Mouse (Mus musculus) neutrophil, adult 5-6 weeks (primary cell): ENCODE results near the gene Gad2. TPM values are rescaled to one million over a fixed set of nuclear protein-coding genes. Genes with fewer than 3 reads are reported as not detected.

Experiments
- ATAC-seq: fragments of 151-379, 151-347 bp; 2 replicates; pipeline ENCODE4 v1.8.0; 2017; ENCODE audit warnings: mild to moderate bottlenecking, moderate TSS enrichment; ENCODE audit not compliant: insufficient number of reproducible peaks, poor library complexity, low FRiP score, severe bottlenecking; ENCODE audit errors: extremely low read depth
- total RNA-seq: library from RNA; stranded (forward); fragments of 200-1000 nt; gene quantifications from 2 replicates; pipeline ENCODE4 v1.2.3, GENCODE M21; 2017

Gene Gad2
- total RNA-seq, 1 experiment from 2014 or later = not detected

DNA sequence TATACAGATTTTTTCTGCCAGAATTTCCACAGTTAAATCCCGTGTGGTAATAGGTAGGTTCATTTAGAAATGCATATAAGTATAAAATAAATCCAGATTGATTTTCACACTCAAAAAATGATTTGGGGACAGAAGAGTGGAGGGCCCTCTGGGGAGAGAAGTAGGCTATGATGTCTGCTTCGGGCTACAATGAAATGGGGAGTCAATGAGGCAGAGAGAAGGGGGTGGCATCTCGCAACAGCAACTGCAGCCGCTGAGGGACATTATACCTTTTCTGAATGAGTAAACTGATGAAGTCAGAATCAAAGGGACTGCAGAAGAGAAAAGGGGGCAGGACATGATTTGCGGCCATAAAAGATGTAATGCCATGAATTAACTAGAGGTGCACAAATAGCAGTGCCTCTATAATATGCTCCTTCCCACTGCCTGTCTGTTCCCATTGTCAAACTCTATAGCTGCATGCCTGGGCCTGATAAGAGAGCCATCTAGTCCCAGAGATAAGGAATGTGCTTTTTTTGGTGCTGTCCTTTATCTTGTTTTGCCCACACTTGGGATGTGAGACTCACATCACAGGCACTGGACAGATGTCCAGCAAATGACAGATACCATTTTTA is 5.9 kb downstream of the Gad2 start:
- no peak for ATAC-seq

DNA sequence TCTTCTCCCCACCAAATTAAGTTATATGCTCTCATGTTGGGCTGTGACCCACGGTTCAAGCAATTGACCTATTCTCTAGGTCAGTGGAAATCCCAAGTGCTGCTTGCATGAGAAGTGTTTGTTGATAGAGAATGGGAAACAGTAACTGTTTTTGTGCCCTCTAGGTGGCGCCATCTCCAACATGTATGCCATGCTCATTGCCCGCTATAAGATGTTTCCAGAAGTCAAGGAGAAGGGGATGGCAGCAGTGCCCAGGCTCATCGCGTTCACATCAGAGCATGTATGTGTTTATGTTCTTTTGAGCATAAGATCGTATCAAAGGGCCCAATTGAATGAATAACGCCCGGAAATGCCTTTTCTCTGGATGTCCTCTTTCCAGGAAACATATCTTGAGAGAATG is 12.8 kb downstream of the Gad2 start:
- ATAC-seq = 0 out of 2 replicates have a peak, but pooled peaks have one; percentile 23

DNA sequence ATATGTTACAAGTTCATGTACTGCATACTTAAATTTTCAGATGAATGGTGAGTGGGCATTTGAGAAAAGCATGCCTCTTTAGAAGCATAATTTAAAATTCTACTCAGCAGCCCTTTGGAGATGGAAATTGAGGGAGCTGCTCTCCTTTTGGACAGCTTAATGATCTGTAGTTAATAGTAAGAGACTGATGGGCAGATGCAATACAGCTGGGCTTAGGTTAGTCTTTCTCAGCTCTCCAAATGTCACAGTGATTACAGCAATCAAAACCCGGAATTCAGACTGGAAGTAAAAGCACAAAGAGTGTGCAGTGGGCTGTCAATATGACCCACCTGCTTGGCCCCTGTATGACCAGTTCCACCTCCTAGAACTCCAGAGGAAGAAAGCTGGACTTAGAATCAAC is 24.1 kb downstream of the Gad2 start:
- ATAC-seq = no peak

DNA sequence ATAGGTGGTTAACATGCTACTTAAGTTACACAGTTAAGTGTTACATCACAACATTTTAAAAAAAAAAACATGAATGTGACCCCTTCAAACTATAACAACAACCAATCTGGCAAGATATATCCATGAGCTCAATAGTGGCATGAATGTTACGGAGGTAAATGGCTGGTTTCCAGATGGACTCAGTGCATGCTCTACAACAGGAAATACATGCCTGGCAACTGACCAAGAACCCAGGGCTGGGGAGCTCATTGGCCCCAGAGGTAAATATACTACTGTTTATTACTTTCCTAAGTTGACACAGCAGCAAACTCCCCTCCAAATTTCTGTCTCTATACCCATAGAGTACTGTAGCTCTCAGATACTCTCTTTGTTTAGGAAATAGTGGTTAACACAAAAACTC is 26.4 kb downstream of the Gad2 start:
- no peak for ATAC-seq

DNA sequence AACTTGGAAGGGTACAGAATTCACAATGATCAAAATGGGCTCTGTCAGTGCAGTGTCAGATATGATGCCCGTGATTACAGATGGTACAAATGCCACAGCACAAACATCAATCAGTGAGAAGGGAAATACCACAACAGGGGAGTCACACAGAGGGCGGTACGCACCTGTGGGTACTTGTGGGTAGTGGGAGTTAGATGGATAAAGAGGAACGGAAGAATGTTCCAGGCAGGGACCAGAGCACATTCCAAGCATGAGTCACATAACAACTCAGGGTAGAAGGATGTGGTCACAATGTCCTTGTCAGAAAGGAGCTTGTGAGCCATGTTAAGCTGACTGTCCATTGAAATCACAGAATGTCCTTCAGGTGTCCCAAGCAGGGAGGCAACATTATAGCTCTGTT is 29.8 kb downstream of the Gad2 start:
- no peak for ATAC-seq

DNA sequence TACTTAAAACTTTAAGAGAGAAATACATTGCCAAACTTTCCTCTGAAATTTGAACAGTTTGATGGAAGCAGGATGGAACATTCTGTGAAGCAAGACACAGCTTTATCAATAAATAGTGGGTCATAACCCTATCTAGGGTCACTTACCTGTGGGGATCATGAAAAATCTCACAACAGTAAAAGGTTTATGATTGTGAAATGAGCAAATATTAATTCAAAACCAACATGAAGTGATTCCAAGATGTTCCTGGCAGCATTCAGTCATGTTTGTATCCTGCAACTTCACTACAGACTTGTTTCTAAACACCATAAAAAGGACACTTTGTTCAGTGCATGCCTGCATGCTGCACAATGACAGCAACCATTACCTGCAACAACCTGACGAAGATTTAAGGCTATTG is 41.7 kb downstream of the Gad2 start:
- ATAC-seq = no peak

DNA sequence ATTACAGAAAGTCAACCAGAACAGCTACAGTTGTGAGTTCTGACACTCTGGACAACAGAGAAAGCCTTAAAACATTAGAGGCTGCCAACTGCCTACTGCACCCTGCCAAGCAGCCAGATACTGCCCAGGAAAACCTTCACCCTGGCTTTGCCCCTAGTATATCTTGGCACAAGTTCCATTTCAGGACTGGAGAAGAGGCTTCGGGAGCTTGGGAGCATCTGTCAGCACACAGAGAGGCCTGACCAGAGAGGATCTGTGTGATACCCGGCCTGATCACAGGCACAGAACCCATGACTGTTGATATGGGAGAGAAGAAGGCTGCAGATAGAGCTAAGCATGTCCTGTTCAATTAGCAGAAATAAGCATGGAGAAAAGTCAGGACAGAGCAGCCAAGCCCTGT is 48.4 kb downstream of the Gad2 start:
- ATAC-seq = no peak

DNA sequence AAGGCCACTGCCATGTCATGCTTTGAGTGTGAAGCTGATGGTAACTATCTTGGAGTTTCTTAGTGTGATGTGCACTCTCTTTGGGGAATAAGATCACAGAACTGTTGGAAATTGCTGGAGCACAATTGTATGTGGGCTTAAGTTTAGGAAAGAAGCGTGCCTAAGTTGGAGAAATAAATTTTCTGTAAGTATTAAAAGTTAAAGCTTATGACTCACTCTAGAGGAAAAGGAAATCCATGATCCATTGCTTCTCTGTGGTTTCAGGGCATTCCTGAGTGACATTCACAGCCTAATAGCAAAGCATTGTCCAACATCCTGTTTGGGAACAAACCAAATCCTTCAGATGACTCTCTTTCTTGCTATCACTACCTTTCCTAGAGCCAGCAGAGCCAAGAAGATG is 49.3 kb downstream of the Gad2 start:
- no peak for ATAC-seq

DNA sequence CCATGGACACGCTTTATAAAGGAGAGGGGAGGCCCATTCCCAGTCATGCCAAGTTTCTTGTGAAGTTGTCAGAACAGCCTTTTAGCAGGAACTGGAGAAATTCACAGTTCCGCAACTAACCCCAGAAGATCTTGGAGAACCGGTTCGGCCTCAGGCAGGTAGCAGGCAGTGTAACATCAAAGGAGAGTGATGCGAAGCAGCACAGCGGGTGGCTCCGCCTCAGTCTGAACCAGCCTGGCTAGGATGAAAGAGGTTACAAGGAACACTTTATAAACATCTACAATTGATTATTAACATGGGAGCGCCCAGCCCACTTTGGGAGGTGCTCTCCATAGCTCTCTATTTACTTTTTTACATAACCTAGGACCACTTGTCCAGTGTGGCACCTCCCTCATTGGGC is 55.1 kb downstream of the Gad2 start:
- ATAC-seq = no peak

DNA sequence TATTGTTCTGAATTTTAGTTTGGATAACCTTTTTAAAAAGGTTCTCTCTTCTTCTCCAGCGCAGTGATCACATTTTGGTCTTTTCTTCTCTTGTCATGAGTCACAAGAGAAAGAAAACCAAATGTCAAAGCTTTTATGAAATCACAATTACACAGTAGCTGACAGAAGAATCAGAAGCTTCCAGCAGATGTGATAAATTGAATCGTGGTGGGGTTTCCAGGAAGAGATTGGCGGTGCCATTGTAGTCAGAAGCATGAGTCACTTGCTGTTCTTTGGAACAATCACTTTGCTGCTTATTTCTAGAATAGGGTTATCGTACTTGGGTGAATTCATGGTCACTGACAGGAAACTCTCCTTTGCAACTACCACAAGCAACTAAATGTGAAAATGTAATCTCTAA is 57.9 kb downstream of the Gad2 start:
- no peak for ATAC-seq

DNA sequence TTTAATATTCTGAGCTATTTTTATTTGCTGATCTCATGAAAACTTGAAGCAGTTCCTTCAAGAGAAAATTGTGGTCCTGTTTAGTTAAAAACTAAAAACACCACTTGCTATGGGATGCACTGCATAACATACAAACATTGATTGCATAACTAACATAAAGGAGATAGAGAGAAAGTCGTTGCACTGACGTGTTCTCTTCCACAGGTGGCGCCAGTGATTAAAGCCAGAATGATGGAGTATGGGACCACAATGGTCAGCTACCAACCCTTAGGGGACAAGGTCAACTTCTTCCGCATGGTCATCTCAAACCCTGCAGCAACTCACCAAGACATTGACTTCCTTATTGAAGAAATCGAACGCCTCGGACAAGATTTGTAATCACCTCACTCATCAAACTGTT is 68.0 kb downstream of the Gad2 start:
- no peak for ATAC-seq

DNA sequence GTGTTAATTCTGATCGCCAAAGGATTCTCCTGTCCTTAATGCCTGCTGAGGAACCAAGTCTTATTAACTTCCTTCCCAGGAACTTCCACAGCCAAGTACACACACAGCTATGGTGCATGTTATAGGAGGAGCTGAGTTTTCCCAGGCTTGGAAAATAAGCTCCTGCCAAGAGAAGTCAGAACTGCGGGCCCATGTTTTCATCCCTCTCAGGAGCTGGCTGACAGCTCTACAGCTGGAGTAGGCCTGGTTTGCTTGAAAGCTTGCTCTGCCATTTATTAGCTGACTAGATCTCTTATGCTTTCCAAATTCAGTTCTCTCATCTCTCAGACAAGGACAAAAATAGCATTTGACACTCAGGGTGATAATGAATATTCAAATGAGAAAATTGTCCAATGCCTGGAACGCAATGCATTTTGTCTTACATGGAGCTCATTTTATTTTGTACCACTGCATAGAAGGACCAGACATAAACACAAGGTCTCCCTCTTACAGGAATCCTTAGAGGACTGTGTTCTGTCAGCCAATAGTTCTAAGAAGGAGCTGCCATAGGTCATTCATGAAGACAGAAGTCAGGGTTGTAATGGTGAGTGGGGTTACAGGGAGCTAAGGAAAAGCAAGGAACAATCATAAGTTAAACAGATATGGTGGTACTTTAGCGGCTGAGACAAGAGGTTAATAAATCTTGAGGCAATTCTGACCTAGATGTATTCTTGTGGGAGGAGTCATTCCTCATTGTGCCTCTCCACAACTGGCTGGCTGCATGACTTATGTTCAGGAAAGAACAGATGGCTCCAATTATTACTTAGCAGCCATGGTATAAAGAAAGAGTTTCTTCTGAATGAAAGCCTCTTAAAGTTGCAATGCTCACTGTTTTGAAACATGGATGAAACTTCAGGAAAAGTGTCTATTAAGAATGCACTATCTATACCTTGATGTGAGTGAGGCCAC is 83.0 kb downstream of the Gad2 start:
- ATAC-seq = no peak

DNA sequence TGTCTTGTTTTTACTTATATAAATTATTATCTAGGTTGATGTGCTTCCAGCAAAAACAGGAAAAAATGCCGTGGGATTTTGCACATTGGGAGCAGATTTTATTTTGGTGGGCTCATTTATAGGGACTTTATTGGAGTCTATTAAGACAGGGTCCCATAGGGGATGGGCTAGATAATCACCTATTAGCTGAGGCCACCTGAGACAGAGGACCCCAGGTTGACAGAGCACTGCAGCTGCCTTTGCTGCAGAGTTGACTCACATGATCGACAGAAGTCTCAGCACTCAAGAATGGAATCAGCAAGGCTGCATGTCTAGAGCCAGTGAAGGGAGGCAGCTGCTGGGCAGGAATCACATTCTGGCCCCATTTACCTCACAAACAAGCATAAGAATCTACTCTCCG is 84.2 kb downstream of the Gad2 start:
- no peak for ATAC-seq

DNA sequence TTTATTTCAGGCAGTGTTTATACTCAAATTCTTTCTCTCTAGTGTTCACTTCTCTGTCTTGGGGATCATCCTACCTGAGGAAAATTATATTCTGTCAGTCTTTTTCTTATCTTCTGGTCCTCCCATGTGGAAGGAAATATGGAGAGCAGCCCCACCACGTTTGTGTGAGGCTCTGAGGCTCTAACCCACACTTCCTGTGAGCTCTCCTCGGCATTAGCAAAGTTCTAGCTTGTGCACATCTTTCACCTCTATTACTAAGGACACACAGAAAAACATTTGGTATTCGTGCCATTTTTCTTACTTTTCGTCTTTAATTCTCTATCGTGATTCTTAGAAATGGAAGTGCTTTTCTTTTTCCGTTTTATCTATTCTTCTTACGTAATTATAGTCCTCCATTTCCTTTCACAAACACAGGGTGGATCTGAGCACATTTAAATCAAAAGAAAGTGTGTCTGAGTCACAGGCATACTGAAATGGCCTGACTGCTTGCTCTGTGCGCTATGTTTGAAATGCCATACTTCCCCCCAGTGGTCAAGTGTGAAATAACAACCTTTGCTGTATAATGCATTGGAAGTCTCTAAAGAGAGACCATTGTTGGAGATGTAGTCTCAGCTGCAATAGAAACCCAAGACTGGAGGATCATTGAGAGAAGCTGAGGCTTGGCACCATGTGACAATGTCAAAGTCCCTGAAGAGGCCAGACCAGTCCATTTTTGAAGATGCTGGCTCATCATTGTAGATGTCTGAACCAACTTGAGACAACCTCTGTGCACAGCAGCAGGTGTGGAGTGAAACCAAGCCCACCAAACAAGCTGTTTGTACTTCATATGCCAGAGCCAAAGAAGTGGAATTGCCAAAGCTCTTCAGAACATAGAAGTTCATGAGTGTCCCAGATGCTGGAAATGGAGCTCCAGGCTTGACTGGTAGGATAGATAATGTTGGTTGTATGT is 99.8 kb downstream of the Gad2 start:
- peak; percentile 97 for ATAC-seq

DNA sequence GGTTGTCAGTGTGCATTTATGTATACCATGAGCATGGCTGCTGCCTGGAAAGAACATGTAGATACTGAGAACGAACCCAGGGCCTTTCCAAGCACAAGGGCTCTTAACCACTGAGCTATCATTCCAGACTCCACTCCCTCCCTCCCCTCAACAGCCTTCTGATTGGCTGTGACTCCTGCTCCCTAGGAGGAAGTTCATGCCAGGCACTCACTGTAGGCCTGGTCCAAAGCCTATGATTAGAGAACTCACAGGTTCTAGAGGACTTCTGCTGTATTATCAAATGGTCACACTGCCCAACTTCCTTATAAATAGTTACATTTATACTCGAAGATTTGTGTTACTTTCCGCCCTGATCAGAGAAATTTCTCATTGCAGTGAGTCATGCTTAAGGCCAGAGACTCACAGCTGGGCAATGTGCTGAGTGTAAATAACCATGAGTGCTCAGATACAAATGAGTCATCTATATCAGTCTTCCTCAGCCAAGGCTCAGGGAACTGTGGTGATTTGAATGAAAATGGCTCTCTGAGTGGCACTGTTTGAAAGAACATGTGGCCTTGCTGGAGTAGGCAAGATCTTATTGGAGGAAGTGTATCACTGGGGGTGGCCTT is 102.0 kb downstream of the Gad2 start:
- ATAC-seq = no peak

DNA sequence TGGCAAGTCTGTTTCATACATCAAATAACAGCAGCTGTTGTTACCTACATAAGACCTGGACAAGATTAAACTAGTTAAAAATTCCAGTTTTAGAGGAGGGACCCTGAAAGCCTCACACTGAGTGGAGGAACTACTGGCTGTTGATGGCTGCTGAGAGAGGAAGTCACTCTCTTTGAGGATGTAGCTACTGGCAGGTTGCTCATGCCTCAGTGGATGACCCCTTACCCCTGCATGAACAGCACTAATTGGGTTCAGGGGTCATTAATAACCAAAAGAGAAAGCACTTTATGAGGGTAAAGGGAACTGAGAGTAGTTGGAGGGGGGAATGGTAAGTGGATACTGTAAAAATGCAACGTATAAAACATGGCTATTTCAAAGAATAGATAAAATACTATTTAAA is 105.1 kb downstream of the Gad2 start:
- ATAC-seq = peak; percentile 82

DNA sequence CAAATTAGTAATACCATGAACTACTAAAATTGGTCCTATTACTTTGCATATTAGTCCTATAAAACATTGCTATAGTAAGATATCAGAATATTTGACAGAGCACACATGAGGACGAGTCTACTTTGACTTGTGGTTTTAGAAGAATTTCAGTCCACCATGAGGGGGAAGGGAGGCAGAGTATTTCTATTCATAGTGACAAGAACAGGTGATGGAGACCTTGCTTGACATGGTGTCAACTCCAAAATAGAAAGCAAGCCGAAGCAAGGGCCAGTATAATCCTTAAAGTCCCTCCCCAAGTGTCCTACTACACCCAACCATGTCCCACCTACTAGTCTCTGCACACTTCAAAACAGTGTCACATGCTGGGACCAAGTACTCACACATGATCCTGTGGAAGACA is 114.1 kb downstream of the Gad2 start:
- no peak for ATAC-seq

DNA sequence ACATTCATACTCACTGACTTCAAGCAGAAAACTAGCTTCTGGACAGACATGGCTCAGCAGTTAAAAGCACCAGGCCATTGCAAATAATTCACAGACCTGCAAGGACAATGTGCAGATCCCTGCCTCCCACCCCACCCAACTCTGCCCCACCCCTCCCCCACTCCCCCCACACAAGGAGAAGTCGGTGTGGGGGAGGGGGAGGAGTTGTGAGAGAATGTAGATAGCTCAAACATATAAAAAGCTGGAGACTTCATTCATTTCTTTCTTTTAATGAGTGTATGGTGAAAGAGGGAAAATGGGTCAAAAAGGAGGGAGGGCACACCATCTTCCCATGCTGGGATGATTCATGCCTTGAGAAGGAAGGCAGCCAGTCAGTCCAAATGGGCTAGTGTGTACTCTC is 117.4 kb downstream of the Gad2 start:
- ATAC-seq = no peak

DNA sequence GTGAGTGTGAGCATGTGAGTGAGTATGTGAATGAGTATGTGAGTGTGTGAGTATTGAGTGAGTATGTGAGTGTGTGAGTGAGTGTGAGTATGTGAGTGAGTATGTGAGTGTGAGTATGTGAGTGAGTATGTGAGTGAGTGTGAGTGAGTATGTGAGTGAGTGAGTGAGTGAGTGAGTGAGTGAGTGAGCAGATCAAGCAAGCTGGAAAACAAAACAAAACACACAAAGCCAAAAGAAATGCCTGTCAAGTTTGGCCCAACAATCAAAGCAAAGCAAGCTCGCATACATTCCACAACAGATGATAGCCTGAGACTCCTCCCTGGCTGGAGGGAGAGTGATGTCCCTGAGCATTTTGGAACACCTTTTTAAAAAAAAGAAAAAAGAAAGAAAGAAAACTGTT is 118.4 kb downstream of the Gad2 start:
- no peak for ATAC-seq
